ENCODE assay signal across 10 mouse cellular contexts in genomic region chr15:11066299-11066698, GRCm38 (mm10). TPM values are rescaled to one million over a fixed set of nuclear protein-coding genes. Genes with fewer than 3 reads are reported as not detected.
DNase-seq lines count a peak whose midpoint lies in the region; ATAC-seq lines count a peak whose summit lies in the region.
"Had no signal": no experiment of that assay in that cellular context is flagged by ENCODE, and none has a peak within 500 bp of the region (broad histone marks: within the 10 kb centered on the region; RNA-seq: fewer than 3 reads in every experiment).

No protein-coding gene starts in this region.

- ATAC-seq in liver, embryonic 11.5 days (replicated peaks; ENCODE audit: low FRiP score): no peak
- ATAC-seq in forebrain, embryonic 15.5 days (replicated peaks): no peak
- no peak for ATAC-seq in limb, embryonic 15.5 days (ENCODE audit: insufficient number of reproducible peaks, low FRiP score, low TSS enrichment, low read depth)
- ATAC-seq in stomach, embryonic 14.5 days (ENCODE audit: insufficient number of reproducible peaks, insufficient read depth, low FRiP score, low read depth): no peak

- no peaks in the 10 kb centered on the region for H3K36me3 ChIP-seq in liver, embryonic 11.5 days (ENCODE audit: control insufficient read depth, insufficient read depth, low read length)
- no peaks in the 10 kb centered on the region for H3K36me3 ChIP-seq in forebrain, embryonic 15.5 days
- no peaks in the 10 kb centered on the region for H3K36me3 ChIP-seq in limb, embryonic 15.5 days
- no peaks in the 10 kb centered on the region for H3K36me3 ChIP-seq in stomach, embryonic 14.5 days (ENCODE audit: control insufficient read depth, insufficient read depth, low read length)

- H3K27ac ChIP-seq in liver, embryonic 11.5 days (ENCODE audit: low read depth, low read length): no peak overlapping the region
- no peak overlapping the region for H3K27ac ChIP-seq in forebrain, embryonic 15.5 days (replicated peaks)
- H3K27ac ChIP-seq in limb, embryonic 15.5 days: peak overlapping the region; percentile 91
- H3K27ac ChIP-seq in stomach, embryonic 14.5 days (ENCODE audit: low read length): peak overlapping the region; percentile 18; the same call in 1 of the 2 replicates

- no peaks in the 10 kb centered on the region for H3K27me3 ChIP-seq in liver, embryonic 11.5 days (replicated peaks; ENCODE audit: control insufficient read depth, insufficient read depth, low read length)
- no peaks in the 10 kb centered on the region for H3K27me3 ChIP-seq in forebrain, embryonic 15.5 days
- no peaks in the 10 kb centered on the region for H3K27me3 ChIP-seq in limb, embryonic 15.5 days
- no peaks in the 10 kb centered on the region for H3K27me3 ChIP-seq in stomach, embryonic 14.5 days (ENCODE audit: control insufficient read depth, insufficient read depth, low read length)

- no peak overlapping the region for H3K9ac ChIP-seq in liver, embryonic 11.5 days (ENCODE audit: low read depth, low read length)
- H3K9ac ChIP-seq in forebrain, embryonic 15.5 days (replicated peaks): no peak overlapping the region
- no peak overlapping the region for H3K9ac ChIP-seq in limb, embryonic 15.5 days
- no peak overlapping the region for H3K9ac ChIP-seq in stomach, embryonic 14.5 days (replicated peaks; ENCODE audit: low read depth, low read length)

- DNase-seq in liver, embryonic 11.5 days (ENCODE audit: low spot score): no peak
- DNase-seq in liver: no peak
- DNase-seq in thymus, postnatal 0 days (ENCODE audit: low spot score): no peak
- DNase-seq in layer of hippocampus, adult 8-10 months (ENCODE audit: low spot score in 2 of 2): no peak
- no peak for DNase-seq in urinary bladder, postnatal 10 days (ENCODE audit: low spot score)
- DNase-seq: gastrocnemius, postnatal 14 days had no signal

- WGBS in liver, embryonic 11.5 days: 27% methylated on average over 5 of the region's 5 CpGs
- 8% methylated on average over 5 of the region's 5 CpGs for WGBS in forebrain, embryonic 15.5 days
- 15% methylated on average over 5 of the region's 5 CpGs for WGBS in limb, embryonic 15.5 days
- WGBS in stomach, embryonic 14.5 days: 10% methylated on average over 5 of the region's 5 CpGs

- H3K4me3 ChIP-seq in liver, embryonic 11.5 days (ENCODE audit: low read depth, low read length): peak overlapping the region; percentile 32
- 0 out of 2 replicates have a peak overlapping the region, but pooled peaks have one; percentile 24 for H3K4me3 ChIP-seq in forebrain, embryonic 15.5 days
- H3K4me3 ChIP-seq in limb, embryonic 15.5 days: peak overlapping the region; percentile 45
- peak overlapping the region; percentile 40 for H3K4me3 ChIP-seq in stomach, embryonic 14.5 days (ENCODE audit: low read depth, low read length)
- H3K4me3 ChIP-seq: megakaryocyte, embryonic 14.5 days had no signal

- H3K4me1 ChIP-seq in liver, embryonic 11.5 days (replicated peaks; ENCODE audit: control insufficient read depth, insufficient read depth, low read length): peaks cover 4% of the 10 kb centered on the region; the same call in 1 of the 2 replicates
- peaks cover 25% of the 10 kb centered on the region for H3K4me1 ChIP-seq in forebrain, embryonic 15.5 days
- peaks cover 31% of the 10 kb centered on the region for H3K4me1 ChIP-seq in limb, embryonic 15.5 days
- H3K4me1 ChIP-seq in stomach, embryonic 14.5 days (ENCODE audit: control insufficient read depth, insufficient read depth, low read length): peaks cover 5% of the 10 kb centered on the region; the same call in 1 of the 2 replicates

- no peaks in the 10 kb centered on the region for H3K9me3 ChIP-seq in liver, embryonic 11.5 days (ENCODE audit: control insufficient read depth, low read length)
- H3K9me3 ChIP-seq in forebrain, embryonic 15.5 days: no peaks in the 10 kb centered on the region
- no peaks in the 10 kb centered on the region for H3K9me3 ChIP-seq in limb, embryonic 15.5 days
- H3K9me3 ChIP-seq in stomach, embryonic 14.5 days (ENCODE audit: control insufficient read depth, low read depth, low read length): no peaks in the 10 kb centered on the region
- H3K9me3 ChIP-seq: megakaryocyte, embryonic 14.5 days had no signal

- H3K4me2 ChIP-seq in liver, embryonic 11.5 days: peak overlapping the region; percentile 57
- H3K4me2 ChIP-seq in forebrain, embryonic 15.5 days (replicated peaks): peak overlapping the region; percentile 50
- peak overlapping the region; percentile 67 for H3K4me2 ChIP-seq in limb, embryonic 15.5 days
- peak overlapping the region; percentile 82 for H3K4me2 ChIP-seq in stomach, embryonic 14.5 days (replicated peaks; ENCODE audit: low read depth, low read length)

RNA-seq across cellular contexts. Expression of gene Adamts12, which starts 1.7 kb away (rescaled TPM):
- polyA plus RNA-seq in liver, embryonic 11.5 days (2014; fragmentation: Nextera tagmentation; extraction: Ambion mirVana): 1.4 TPM in 2 replicates
- polyA plus RNA-seq in forebrain, embryonic 15.5 days (2015; fragmentation: Nextera tagmentation; extraction: Ambion mirVana): 0.74 and 1.0 TPM in 2 replicates
- 6.2 and 6.6 TPM in 2 replicates for polyA plus RNA-seq in limb, embryonic 15.5 days (2015; fragmentation: Nextera tagmentation; extraction: Ambion mirVana)
- polyA plus RNA-seq in stomach, embryonic 14.5 days (2014; fragmentation: Nextera tagmentation; extraction: Ambion mirVana): 5.1 and 5.5 TPM in 2 replicates
- polyA plus RNA-seq in thymus, postnatal 0 days (2015; fragmentation: Nextera tagmentation; extraction: Ambion mirVana): 0.39 and 0.48 TPM in 2 replicates
- under 1 TPM; 0.39 to 0.57 (median 0.47) TPM for total RNA-seq in layer of hippocampus, adult 8-10 months (2022)

RNA-seq across cellular contexts. Expression of gene Rxfp3, which starts 28.5 kb away (rescaled TPM):
- polyA plus RNA-seq in liver, embryonic 11.5 days (2014; fragmentation: Nextera tagmentation; extraction: Ambion mirVana): 0.12 and 0.26 TPM in 2 replicates
- 1.8 and 2.1 TPM in 2 replicates for polyA plus RNA-seq in forebrain, embryonic 15.5 days (2015; fragmentation: Nextera tagmentation; extraction: Ambion mirVana)
- 0.50 and 0.74 TPM in 2 replicates for polyA plus RNA-seq in limb, embryonic 15.5 days (2015; fragmentation: Nextera tagmentation; extraction: Ambion mirVana)
- polyA plus RNA-seq in stomach, embryonic 14.5 days (2014; fragmentation: Nextera tagmentation; extraction: Ambion mirVana): 0.10 and 0.13 TPM in 2 replicates
- polyA plus RNA-seq in thymus, postnatal 0 days (2015; fragmentation: Nextera tagmentation; extraction: Ambion mirVana): 0.03 and 0.04 TPM in 2 replicates
- total RNA-seq in layer of hippocampus, adult 8-10 months (2022): 1 to 10 TPM; 4.5 to 5.0 (median 4.8) TPM

Comparison
In these comparisons a context has a peak if more than half of its experiments do, and no peak if none do; other contexts are left out.
1. H3K27ac ChIP-seq: peak in limb, embryonic 15.5 days (single experiment) and stomach, embryonic 14.5 days (single experiment); none in liver, embryonic 11.5 days (single experiment) and forebrain, embryonic 15.5 days (single experiment).
2. Peak in every context shown above with its lines, with median percentiles within 50 percentile points of each other: H3K4me2 ChIP-seq and H3K4me3 ChIP-seq.